Mouse (Mus musculus) lung, embryonic 14.5 days (tissue): ENCODE data around the gene Efemp2. TPM values are rescaled to one million over a fixed set of nuclear protein-coding genes. Genes with fewer than 3 reads are reported as not detected.
"Not testable (repeated sequence)": the region's sequence is repeated elsewhere in the genome, so short reads cannot be mapped to it uniquely, and the experiment has no call there.

Source experiments
- ATAC-seq: fragments of 200-750 bp; cut with Nextera tagmentation; 2 replicates; pipeline ENCODE4 v1.8.0; 2017; ENCODE audit warnings: mild to moderate bottlenecking, moderate TSS enrichment, moderate library complexity; ENCODE audit not compliant: insufficient read depth
- DNase-seq: peaks from one replicate; pipeline ENCODE4 v3.0.0-alpha.2; 2015
- H3K27ac ChIP-seq: fragments of 300-500 bp; sonication (generic); 2 replicates; pipeline ENCODE4 v1.5.1; 2014; ENCODE audit warnings: low read depth, mild to moderate bottlenecking, moderate library complexity
- H3K27me3 ChIP-seq: fragments of 300-500 bp; sonication (generic); 2 replicates; pipeline ENCODE4 v1.6.1; 2014; ENCODE audit warnings: low read length, control low read depth; ENCODE audit not compliant: insufficient read depth
- H3K36me3 ChIP-seq: fragments of 300-500 bp; sonication (generic); 2 replicates; pipeline ENCODE4 v1.6.1; 2014; ENCODE audit warnings: control low read depth; ENCODE audit not compliant: insufficient read depth
- H3K4me1 ChIP-seq: fragments of 300-500 bp; sonication (generic); 2 replicates; pipeline ENCODE4 v1.6.1; 2014; ENCODE audit warnings: antibody characterized with exemption, control low read depth; ENCODE audit not compliant: insufficient read depth
- H3K4me2 ChIP-seq: fragments of 300-500 bp; sonication (generic); 2 replicates; pipeline ENCODE4 v1.6.1; 2014; ENCODE audit warnings: mild to moderate bottlenecking
- H3K4me3 ChIP-seq: fragments of 300-500 bp; sonication (generic); 2 replicates; pipeline ENCODE4 v1.5.1; 2014; ENCODE audit warnings: low read depth, low read length
- H3K9ac ChIP-seq: fragments of 300-500 bp; sonication (generic); 2 replicates; pipeline ENCODE4 v1.6.1; 2014
- H3K9me3 ChIP-seq: fragments of 300-500 bp; sonication (generic); 2 replicates; pipeline ENCODE4 v1.6.1; 2016; ENCODE audit warnings: low read depth, low read length, control low read depth
- CTCF ChIP-seq: IDR thresholded peaks from 2 replicates; pipeline ENCODE4 v1.5.1; 2016; ENCODE audit warnings: antibody characterized with exemption, low read depth
- WGBS: fragments of 180-500 bp; shearing (Covaris S2); extraction: QIAGEN DNeasy Blood & Tissue Kit; methylation state at CpG from one replicate; pipeline ENCODE4 v1.1.7; 2014; 5-methylcytosine and 5-hydroxymethylcytosine counted together
- polyA plus RNA-seq: library from polyadenylated mRNA; unstranded; fragments of >200 nt; fragmentation: Nextera tagmentation; extraction: Ambion mirVana; gene quantifications from 2 replicates; pipeline ENCODE4 v1.2.1, GENCODE M21; 2014

The Efemp2 gene
- polyA plus RNA-seq, 1 experiment from 2014 or later: 192 TPM

GRCm38 (mm10) chr19:5492641-5493040 is 18.9 kb downstream of the Efemp2 start:
- Histone ChIP-seq H3K27ac (no peak overlapping the region), H3K9me3 (no peaks in the 10 kb centered on the region), H3K4me2 (no peak overlapping the region), H3K27me3 (no peaks in the 10 kb centered on the region), H3K36me3 (peaks cover 58% of the 10 kb centered on the region), H3K9ac (no peak overlapping the region), H3K4me3 (no peak overlapping the region), H3K4me1 (peaks cover 4% of the 10 kb centered on the region; the same call in 1 of the 2 replicates)
- 76% methylated on average over 4 of the region's 4 CpGs for WGBS
- DNase-seq (no peak), ATAC-seq (no peak)
- no peak for TF ChIP-seq CTCF

GRCm38 (mm10) chr19:5493301-5493721 is 19.6 kb downstream of the Efemp2 start:
- H3K36me3 ChIP-seq: peaks cover 62% of the 10 kb centered on the region
- WGBS: 71% methylated on average over 9 of the region's 9 CpGs
- DNase-seq: not testable (repeated sequence)

DNA sequence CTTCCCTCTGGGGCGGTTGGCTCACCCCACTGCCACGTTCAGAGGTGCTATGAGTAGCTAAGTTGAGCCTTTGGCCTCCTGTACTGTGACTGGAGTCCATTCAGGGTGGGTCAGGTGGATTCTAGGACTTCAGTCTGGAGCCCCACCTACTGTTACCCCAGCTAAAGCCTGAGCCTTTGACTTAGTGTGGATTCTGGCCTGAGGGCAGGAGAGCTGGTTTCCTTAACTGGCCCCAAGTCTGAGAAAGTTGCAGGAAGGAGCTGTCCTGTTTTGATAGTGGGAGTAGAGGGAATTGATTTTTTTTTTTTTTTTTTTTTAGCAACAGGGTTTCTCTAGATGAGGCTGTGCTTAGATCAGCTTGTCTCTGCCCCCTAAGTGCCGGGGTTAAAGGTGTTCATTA is 20.6 kb downstream of the Efemp2 start:
- peaks cover 66% of the 10 kb centered on the region for H3K36me3 ChIP-seq
- H3K27me3 ChIP-seq: no peaks in the 10 kb centered on the region
- no peaks in the 10 kb centered on the region for H3K9me3 ChIP-seq
- no peak for DNase-seq
- no peak overlapping the region for H3K4me2 ChIP-seq
- H3K4me1 ChIP-seq: peaks cover 4% of the 10 kb centered on the region; the same call in 1 of the 2 replicates
- ATAC-seq: no peak
- WGBS: 78% methylated on average over 3 of the region's 3 CpGs
- H3K27ac ChIP-seq: no peak overlapping the region
- no peak overlapping the region for H3K4me3 ChIP-seq
- TF ChIP-seq CTCF: no peak
- H3K9ac ChIP-seq: no peak overlapping the region

More at GRCm38 (mm10) chr19:5493301-5493721, 19.6 kb downstream of the Efemp2 start:
- not testable (repeated sequence) for H3K4me3 ChIP-seq, H3K9me3 ChIP-seq, H3K27ac ChIP-seq, H3K4me1 ChIP-seq, H3K9ac ChIP-seq, H3K27me3 ChIP-seq, ATAC-seq, H3K4me2 ChIP-seq

- no peak for DNase-seq
- Histone ChIP-seq H3K4me3 (no peak overlapping the region), H3K9me3 (no peaks in the 10 kb centered on the region), H3K27me3 (no peaks in the 10 kb centered on the region), H3K36me3 (peaks cover 66% of the 10 kb centered on the region), H3K9ac (no peak overlapping the region), H3K27ac (no peak overlapping the region), H3K4me1 (peaks cover 4% of the 10 kb centered on the region; the same call in 1 of the 2 replicates), H3K4me2 (no peak overlapping the region)
- no peak for ATAC-seq
- no peak for TF ChIP-seq CTCF
- 74% methylated on average over 12 of the region's 12 CpGs for WGBS
These were observed 21.7 kb downstream of the Efemp2 start for GRCm38 (mm10) chr19:5495353-5496051.

GRCm38 (mm10) chr19:5496052-5496370 is 22.3 kb downstream of the Efemp2 start:
- WGBS: 79% methylated on average over 16 of the region's 16 CpGs
- Histone ChIP-seq H3K4me3 (no peak overlapping the region), H3K4me2 (no peak overlapping the region), H3K27me3 (no peaks in the 10 kb centered on the region), H3K9me3 (no peaks in the 10 kb centered on the region), H3K36me3 (peaks cover 66% of the 10 kb centered on the region), H3K4me1 (peaks cover 4% of the 10 kb centered on the region; the same call in 1 of the 2 replicates), H3K9ac (no peak overlapping the region), H3K27ac (no peak overlapping the region)
- no peak for ATAC-seq
- no peak for DNase-seq
- TF ChIP-seq CTCF: no peak

GRCm38 (mm10) chr19:5500330-5500875 is 26.6 kb downstream of the Efemp2 start:
- DNase-seq (no peak), ATAC-seq (no peak)
- Histone ChIP-seq H3K9ac (no peak overlapping the region), H3K9me3 (no peaks in the 10 kb centered on the region), H3K4me3 (no peak overlapping the region), H3K36me3 (peaks cover 29% of the 10 kb centered on the region), H3K4me1 (no peaks in the 10 kb centered on the region), H3K27me3 (no peaks in the 10 kb centered on the region), H3K4me2 (no peak overlapping the region), H3K27ac (no peak overlapping the region)
- TF ChIP-seq CTCF: no peak
- 71% methylated on average over 2 of the region's 2 CpGs for WGBS

DNA sequence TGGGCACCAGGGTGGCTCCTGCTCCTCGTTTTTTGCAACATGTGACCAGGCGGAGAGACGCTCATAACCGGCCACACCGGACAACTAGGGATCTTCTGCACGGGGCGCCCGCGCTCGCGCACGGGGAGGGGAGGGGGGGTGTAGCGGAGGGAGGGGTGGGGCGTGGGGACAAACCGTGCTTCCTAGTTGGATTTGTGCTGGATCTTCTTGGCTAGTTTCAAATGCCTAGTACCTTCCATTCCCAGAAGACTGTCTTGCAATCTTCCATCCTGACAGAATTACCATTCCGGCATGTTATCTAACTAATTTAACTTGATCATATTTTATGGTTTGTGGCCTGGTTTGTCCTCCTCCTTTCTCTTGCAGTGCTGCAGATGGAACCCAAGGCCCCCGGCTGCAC is 29.9 kb downstream of the Efemp2 start, which contains the start of gene 1700020D05Rik:
Gene 1700020D05Rik (minus strand): TSS at position 101 of the 400 bp plus-strand sequence.
- H3K9me3 ChIP-seq: no peaks in the 10 kb centered on the region
- H3K4me3 ChIP-seq: no peak within 1 kb of the TSS
- H3K4me1 ChIP-seq: no peaks in the 10 kb centered on the region
- no peak within 1 kb of the TSS for H3K9ac ChIP-seq
- no peaks in the 10 kb centered on the region for H3K36me3 ChIP-seq
- ATAC-seq: no peak
- H3K27ac ChIP-seq: no peak within 1 kb of the TSS
- WGBS: 52% methylated on average over 17 of the region's 17 CpGs
- no peak within 1 kb of the TSS for H3K4me2 ChIP-seq
- no peaks in the 10 kb centered on the region for H3K27me3 ChIP-seq
- no peak for DNase-seq
- TF ChIP-seq CTCF: no peak
